Mouse (Mus musculus) cerebellum, adult 2 months (tissue): ENCODE data around the gene Arl15. TPM values are rescaled to one million over a fixed set of nuclear protein-coding genes. Genes with fewer than 3 reads are reported as not detected.

Source experiments
- DNase-seq, 2 experiments: peaks; one replicate each; pipeline ENCODE4 v3.0.0; 2021
- H3K27ac ChIP-seq: fragments of 200-500 bp; 2 replicates; pipeline ENCODE4 v1.5.1; 2012; ENCODE audit warnings: low read length, control low read depth, inconsistent platforms; ENCODE audit not compliant: insufficient read depth
- H3K27me3 ChIP-seq: fragments of 200-500 bp; 2 replicates; pipeline ENCODE4 v1.6.1; 2012; ENCODE audit warnings: inconsistent platforms, mild to moderate bottlenecking, low read length, moderate library complexity; ENCODE audit not compliant: control insufficient read depth, insufficient read depth
- H3K4me1 ChIP-seq: fragments of 200-500 bp; 2 replicates; pipeline ENCODE4 v1.6.1; 2011; ENCODE audit warnings: low read length; ENCODE audit not compliant: control insufficient read depth, insufficient read depth
- H3K4me3 ChIP-seq: fragments of 200-500 bp; replicated peaks from 2 replicates; pipeline ENCODE3; 2011; ENCODE audit warnings: mild to moderate bottlenecking, low read depth, low read length, control low read depth; ENCODE audit not compliant: insufficient read depth
- CTCF ChIP-seq: fragments of 200-500 bp; IDR thresholded peaks from 2 replicates; pipeline ENCODE4 v1.5.1; 2011; ENCODE audit warnings: low read depth, mild to moderate bottlenecking, control low read depth, low read length, moderate library complexity, borderline replicate concordance; ENCODE audit not compliant: insufficient read depth
- POLR2A ChIP-seq: fragments of 200-500 bp; IDR thresholded peaks from 2 replicates; pipeline ENCODE4 v1.6.1; 2011; ENCODE audit warnings: low read length, control low read depth, borderline replicate concordance; ENCODE audit not compliant: insufficient read depth
- WGBS: fragments of 180-500 bp; shearing (Covaris S2); methylation state at CpG from one replicate; pipeline ENCODE4 v1.1.7; 2018; 5-methylcytosine and 5-hydroxymethylcytosine counted together
- polyA plus RNA-seq: library from polyadenylated mRNA; depleted of rRNA; stranded (reverse); fragments of >200 nt; gene quantifications from 2 replicates; pipeline ENCODE4 v1.2.3, GENCODE M21; 2012

The Arl15 gene
- polyA plus RNA-seq, 1 experiment = 10.3 TPM

- Histone ChIP-seq H3K4me3 (no peak overlapping the region), H3K27ac (no peak overlapping the region), H3K4me1 (peaks cover 4% of the 10 kb centered on the region; the same call in 1 of the 2 replicates), H3K27me3 (no peaks in the 10 kb centered on the region)
- TF ChIP-seq POLR2A = no peak
- no peak for TF ChIP-seq CTCF
- 87% methylated on average over 9 of the region's 9 CpGs for WGBS
- no peak for DNase-seq
Measured at GRCm38 (mm10) chr13:114091231-114091630, 296.9 kb downstream of the Arl15 start.

GRCm38 (mm10) chr13:114094151-114094875, 300.0 kb downstream of the Arl15 start:
- no peaks in the 10 kb centered on the region for H3K4me1 ChIP-seq
- WGBS = 66% methylated on average over 7 of the region's 7 CpGs
- TF ChIP-seq POLR2A (no peak), CTCF (no peak)
- H3K27me3 ChIP-seq = no peaks in the 10 kb centered on the region
- no peak overlapping the region for H3K4me3 ChIP-seq
- DNase-seq = no peak
- no peak overlapping the region for H3K27ac ChIP-seq

DNA sequence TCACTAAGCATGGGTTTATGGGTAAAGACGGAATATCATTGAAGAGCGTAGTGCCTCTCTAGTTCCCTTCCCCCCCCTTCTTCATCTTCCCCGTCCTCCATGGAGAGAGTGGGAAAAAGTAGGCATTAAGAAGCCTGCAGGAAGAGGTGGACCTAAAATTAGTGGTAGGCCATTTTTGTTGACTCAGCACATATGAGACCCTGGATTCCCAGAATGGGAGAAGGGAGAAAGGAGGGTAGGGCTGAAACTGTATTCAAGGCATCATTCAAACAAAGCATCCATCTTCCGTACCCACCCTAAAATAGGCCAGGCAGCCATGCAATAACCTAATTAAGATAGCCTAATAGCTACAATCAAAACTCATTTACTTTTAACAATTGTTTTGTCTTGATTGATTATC, 301.1 kb downstream of the Arl15 start:
- H3K4me3 ChIP-seq = no peak overlapping the region
- TF ChIP-seq CTCF = no peak
- no peak for TF ChIP-seq POLR2A
- 96% methylated on average over 4 of the region's 4 CpGs for WGBS
- no peak for DNase-seq
- H3K27ac ChIP-seq = no peak overlapping the region
- no peaks in the 10 kb centered on the region for H3K4me1 ChIP-seq
- no peaks in the 10 kb centered on the region for H3K27me3 ChIP-seq

- no peaks in the 10 kb centered on the region for H3K4me1 ChIP-seq
- DNase-seq = no peak
- H3K27me3 ChIP-seq = no peaks in the 10 kb centered on the region
- no peak overlapping the region for H3K27ac ChIP-seq
- no peak for TF ChIP-seq CTCF
- TF ChIP-seq POLR2A = no peak
- no peak overlapping the region for H3K4me3 ChIP-seq
Measured at GRCm38 (mm10) chr13:114096386-114096785, 302.1 kb downstream of the Arl15 start.

DNA sequence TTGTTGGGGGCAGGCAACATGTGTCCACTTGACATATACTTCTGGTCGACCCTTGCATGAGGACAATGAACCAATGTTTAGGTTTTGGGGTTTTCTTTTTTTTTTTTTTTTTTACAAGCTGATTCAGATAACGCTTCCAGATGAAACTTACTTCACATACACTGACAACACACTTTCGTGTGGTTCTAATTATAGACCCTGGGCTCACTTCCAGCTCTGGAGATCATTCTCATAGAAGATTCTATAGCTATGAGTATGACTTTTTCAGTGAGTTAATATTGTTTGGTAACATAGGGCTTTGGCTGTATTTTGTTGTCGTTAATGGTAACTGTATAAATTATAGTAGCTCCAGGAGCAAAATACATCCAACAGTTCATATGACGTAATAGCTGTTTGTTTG, 306.9 kb downstream of the Arl15 start:
- H3K4me3 ChIP-seq = no peak overlapping the region
- no peak for TF ChIP-seq CTCF
- TF ChIP-seq POLR2A = no peak
- H3K27ac ChIP-seq = no peak overlapping the region
- H3K27me3 ChIP-seq = no peaks in the 10 kb centered on the region
- 78% methylated on average over 5 of the region's 5 CpGs for WGBS
- no peak for DNase-seq
- no peaks in the 10 kb centered on the region for H3K4me1 ChIP-seq

DNA sequence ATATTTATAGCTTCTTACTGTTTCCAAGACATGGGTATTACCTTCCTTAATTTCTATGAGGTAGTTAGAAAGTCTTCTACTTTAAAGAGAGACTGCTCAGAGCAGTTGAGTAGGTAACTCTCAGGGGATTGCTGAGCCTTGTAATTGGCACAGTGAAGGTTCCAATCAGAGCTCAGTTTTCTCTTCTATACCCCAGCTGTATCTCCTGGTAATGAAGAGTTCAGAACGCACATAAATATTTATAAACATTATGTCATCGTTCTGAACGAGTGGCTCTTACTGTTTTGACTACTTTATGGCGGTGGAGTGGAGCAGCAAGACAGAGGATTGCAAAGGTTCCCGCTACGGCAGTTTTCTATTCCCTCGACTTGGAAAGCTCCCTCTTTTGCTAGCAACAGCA, 311.8 kb downstream of the Arl15 start:
- 61% methylated on average over 7 of the region's 7 CpGs for WGBS
- H3K4me1 ChIP-seq = no peaks in the 10 kb centered on the region
- H3K4me3 ChIP-seq = no peak overlapping the region
- H3K27me3 ChIP-seq = no peaks in the 10 kb centered on the region
- TF ChIP-seq CTCF = no peak
- TF ChIP-seq POLR2A = no peak
- DNase-seq = no peak
- no peak overlapping the region for H3K27ac ChIP-seq

DNA sequence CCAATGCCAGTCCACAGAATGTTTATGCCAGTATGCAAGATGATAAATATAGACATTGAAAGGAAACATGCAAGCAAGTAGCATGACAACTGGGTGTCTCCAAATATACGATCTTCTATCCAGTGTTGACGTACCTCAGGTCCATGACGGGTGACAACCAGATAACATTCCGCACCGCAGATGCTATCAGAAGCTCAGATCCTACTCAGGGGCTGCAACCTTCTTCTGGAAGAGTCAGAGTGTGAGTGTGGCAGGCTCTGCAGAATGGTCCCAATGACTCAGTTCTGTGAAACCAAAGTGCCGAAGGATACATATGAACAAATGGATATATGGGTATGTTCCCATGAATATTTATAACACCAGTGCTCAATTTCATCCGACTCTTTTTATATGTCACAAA, 313.2 kb downstream of the Arl15 start:
- Histone ChIP-seq H3K27me3 (no peaks in the 10 kb centered on the region), H3K4me3 (no peak overlapping the region), H3K4me1 (no peaks in the 10 kb centered on the region), H3K27ac (no peak overlapping the region)
- 97% methylated on average over 7 of the region's 7 CpGs for whole genome bisulfite sequencing
- TF ChIP-seq POLR2A = no peak
- TF ChIP-seq CTCF = no peak
- no peak for DNase-seq

DNA sequence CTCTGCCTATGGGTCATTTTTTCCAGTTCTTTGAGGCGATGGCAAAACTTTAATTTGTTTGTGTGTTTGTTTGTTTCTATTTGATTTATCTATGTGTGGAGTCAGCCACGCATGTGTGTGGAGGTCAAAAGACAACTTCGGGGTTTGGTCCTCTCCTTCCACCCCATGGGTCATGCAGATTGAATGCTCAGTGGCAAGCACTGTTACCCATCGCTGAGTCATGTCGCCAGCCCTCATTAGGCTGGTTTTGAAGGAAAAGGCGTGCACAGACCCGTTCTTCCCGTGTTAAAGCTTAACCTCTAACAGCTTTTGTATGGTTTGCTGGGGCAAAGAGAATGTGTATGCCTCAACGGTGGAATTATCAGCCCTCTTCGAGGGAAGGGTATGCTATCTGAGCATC, 315.1 kb downstream of the Arl15 start:
- DNase-seq = no peak
- WGBS = 68% methylated on average over 10 of the region's 10 CpGs

More for the DNA sequence above, 315.1 kb downstream of the Arl15 start:
- Histone ChIP-seq H3K27ac (no peak overlapping the region), H3K4me3 (no peak overlapping the region), H3K27me3 (no peaks in the 10 kb centered on the region), H3K4me1 (no peaks in the 10 kb centered on the region)
- TF ChIP-seq POLR2A (no peak), CTCF (no peak)
